Mouse (Mus musculus): ENCODE measurements around the gene Napsa. TPM values are rescaled to one million over a fixed set of nuclear protein-coding genes. Genes with fewer than 3 reads are reported as not detected.

Napsa gene
- 70.0 and 83.8 TPM in 2 replicates for polyA plus RNA-seq (2015; fragmentation: Nextera tagmentation; extraction: Ambion mirVana)

- no peak within 1 kb of the TSS for H3K9ac ChIP-seq (replicated peaks; ENCODE audit: low read length)
- H3K4me3 ChIP-seq (ENCODE audit: low read length), result no peak within 1 kb of the TSS
- peak; percentile 95 for ATAC-seq (ENCODE audit: low FRiP score, low TSS enrichment)
These were observed at the start of gene Napsa for GRCm38 (mm10) chr7:44572213-44572701. Napsa (plus strand) TSS chr7:44572380.

DNA sequence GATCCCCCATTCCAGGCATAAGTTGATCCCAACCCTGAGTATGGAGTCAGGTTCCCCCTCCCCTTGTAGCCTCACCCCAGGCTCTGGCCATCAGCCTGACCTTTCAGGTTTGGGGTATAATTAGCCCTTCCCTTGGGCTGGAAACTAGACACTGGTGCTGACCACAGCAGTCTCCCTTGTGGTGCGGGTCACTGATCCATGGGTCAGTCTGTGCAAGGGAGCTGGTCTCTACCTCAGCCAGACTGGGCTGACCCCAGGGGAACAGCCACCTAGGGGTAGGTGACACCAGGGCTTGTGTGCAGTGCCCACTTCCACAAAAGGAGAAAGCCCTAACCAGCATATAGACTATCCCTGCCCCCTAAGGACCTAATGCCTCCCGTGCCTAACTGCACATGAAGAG lies 49.1 kb upstream of the Napsa start:
- 67% methylated on average over 2 of the region's 2 CpGs for WGBS

More at GRCm38 (mm10) chr7:44572213-44572701, at the start of gene Napsa:
- Histone ChIP-seq H3K27ac (ENCODE audit: low read length) (peak within 1 kb of the TSS; percentile 36; the same call in 1 of the 2 replicates), H3K4me1 (ENCODE audit: insufficient read depth, low read length) (no peaks in the 10 kb centered on the region), H3K36me3 (ENCODE audit: insufficient read depth, low read length) (no peaks in the 10 kb centered on the region), H3K9me3 (ENCODE audit: low read length) (no peaks in the 10 kb centered on the region), H3K4me2 (replicated peaks; ENCODE audit: low read depth, low read length) (no peak within 1 kb of the TSS; the same call in 1 of the 2 replicates), H3K27me3 (ENCODE audit: insufficient read depth, low read length) (no peaks in the 10 kb centered on the region)
- WGBS, result 39% methylated on average over 7 of the region's 7 CpGs

DNA sequence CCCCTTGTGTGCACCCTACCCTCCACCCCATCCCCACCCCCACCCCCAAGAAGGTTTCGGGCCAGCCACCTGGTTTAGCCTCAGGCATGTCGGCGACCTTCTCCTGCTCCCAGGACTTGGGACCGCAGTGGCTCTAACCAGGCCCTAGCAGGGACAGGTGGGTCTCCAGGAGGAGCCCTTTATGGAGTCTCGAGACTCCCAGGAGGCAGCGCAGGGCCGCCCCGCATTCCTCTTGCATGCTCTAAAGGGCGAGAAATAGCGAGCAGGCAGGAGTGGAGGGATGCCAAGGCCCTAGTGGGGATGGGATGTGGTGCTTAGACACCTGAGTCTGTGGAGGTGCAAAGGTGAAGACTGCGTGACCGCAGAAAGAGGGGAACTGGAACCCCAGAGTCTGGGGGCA lies 47.7 kb upstream of the Napsa start, which contains the start of gene Mybpc2:
TSS of gene Mybpc2 (minus strand) at position 155 of the 400 bp plus-strand sequence.
- Histone ChIP-seq H3K9ac (replicated peaks; ENCODE audit: low read length) (peak within 1 kb of the TSS; percentile 33), H3K4me2 (replicated peaks; ENCODE audit: low read depth, low read length) (peak within 1 kb of the TSS; percentile 38), H3K27me3 (ENCODE audit: insufficient read depth, low read length) (peaks cover 23% of the 10 kb centered on the region; the same call in 1 of the 2 replicates), H3K27ac (ENCODE audit: low read length) (no peak within 1 kb of the TSS), H3K4me3 (ENCODE audit: low read length) (peak within 1 kb of the TSS; percentile 10; the same call in 1 of the 2 replicates), H3K4me1 (ENCODE audit: insufficient read depth, low read length) (peaks cover 16% of the 10 kb centered on the region; the same call in 1 of the 2 replicates), H3K9me3 (ENCODE audit: low read length) (no peaks in the 10 kb centered on the region), H3K36me3 (ENCODE audit: insufficient read depth, low read length) (no peaks in the 10 kb centered on the region)
- 30% methylated on average over 12 of the region's 12 CpGs for WGBS
- no peak for ATAC-seq (ENCODE audit: low FRiP score, low TSS enrichment)

More for the DNA sequence above, 49.1 kb upstream of the Napsa start:
- Histone ChIP-seq H3K4me3 (ENCODE audit: low read length) (no peak overlapping the region), H3K4me1 (ENCODE audit: insufficient read depth, low read length) (peaks cover 16% of the 10 kb centered on the region; the same call in 1 of the 2 replicates), H3K27ac (ENCODE audit: low read length) (no peak overlapping the region), H3K9me3 (ENCODE audit: low read length) (no peaks in the 10 kb centered on the region), H3K4me2 (replicated peaks; ENCODE audit: low read depth, low read length) (no peak overlapping the region), H3K9ac (replicated peaks; ENCODE audit: low read length) (no peak overlapping the region), H3K36me3 (ENCODE audit: insufficient read depth, low read length) (no peaks in the 10 kb centered on the region), H3K27me3 (ENCODE audit: insufficient read depth, low read length) (peaks cover 23% of the 10 kb centered on the region; the same call in 1 of the 2 replicates)
- no peak for ATAC-seq (ENCODE audit: low FRiP score, low TSS enrichment)

GRCm38 (mm10) chr7:44525126-44525832 lies 46.9 kb upstream of the Napsa start:
- WGBS, result 15% methylated on average over 22 of the region's 22 CpGs
- Histone ChIP-seq H3K27ac (ENCODE audit: low read length) (no peak overlapping the region), H3K9me3 (ENCODE audit: low read length) (no peaks in the 10 kb centered on the region), H3K9ac (replicated peaks; ENCODE audit: low read length) (peak overlapping the region; percentile 33), H3K27me3 (ENCODE audit: insufficient read depth, low read length) (peaks cover 23% of the 10 kb centered on the region; the same call in 1 of the 2 replicates), H3K4me3 (ENCODE audit: low read length) (peak overlapping the region; percentile 10; the same call in 1 of the 2 replicates), H3K36me3 (ENCODE audit: insufficient read depth, low read length) (no peaks in the 10 kb centered on the region), H3K4me2 (replicated peaks; ENCODE audit: low read depth, low read length) (peak overlapping the region; percentile 38), H3K4me1 (ENCODE audit: insufficient read depth, low read length) (peaks cover 16% of the 10 kb centered on the region; the same call in 1 of the 2 replicates)
- peak; percentile 32; the same call in 1 of the 2 replicates for ATAC-seq (ENCODE audit: low FRiP score, low TSS enrichment)

DNA sequence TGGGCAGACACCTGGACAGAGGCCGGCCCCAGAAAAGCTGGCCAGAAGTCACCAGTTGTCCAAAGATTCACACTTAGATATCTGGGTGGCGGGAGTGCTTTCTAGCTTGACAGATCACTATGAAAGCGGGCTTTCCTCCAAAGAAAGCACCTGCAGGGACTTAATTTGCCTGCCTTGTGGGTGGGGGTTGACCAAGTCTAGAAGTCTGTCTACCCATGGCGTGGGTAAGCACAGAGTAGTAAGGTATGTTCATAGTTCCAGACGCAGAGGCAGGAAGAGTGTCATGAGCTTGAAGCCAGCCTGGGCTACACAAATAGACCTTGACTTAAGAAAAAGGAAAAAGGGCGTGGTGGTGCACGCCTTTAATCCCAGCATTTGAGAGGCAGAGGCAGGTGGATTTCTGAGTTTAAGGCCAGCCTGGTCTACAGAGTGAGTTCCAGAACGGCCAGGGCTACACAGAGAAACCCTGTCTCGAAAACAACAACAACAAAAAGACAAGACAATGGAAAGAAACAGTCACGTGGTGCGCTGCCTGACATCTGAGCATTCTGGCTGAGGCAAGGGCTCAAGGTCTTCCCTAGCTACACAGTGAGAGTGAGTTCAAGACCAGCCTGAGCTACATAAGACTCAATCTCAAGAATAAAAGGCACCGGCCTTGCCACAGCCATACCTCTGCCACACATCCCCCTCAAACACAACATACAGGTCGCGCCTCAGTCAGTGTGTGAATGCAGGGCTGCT lies 45.6 kb upstream of the Napsa start:
- Histone ChIP-seq H3K27me3 (ENCODE audit: insufficient read depth, low read length) (peaks cover 23% of the 10 kb centered on the region; the same call in 1 of the 2 replicates), H3K4me3 (ENCODE audit: low read length) (no peak overlapping the region)
- 85% methylated on average over 14 of the region's 14 CpGs for WGBS

GRCm38 (mm10) chr7:44527483-44528398 lies 44.4 kb upstream of the Napsa start:
- Histone ChIP-seq H3K9me3 (ENCODE audit: low read length) (no peaks in the 10 kb centered on the region), H3K27ac (ENCODE audit: low read length) (0 out of 2 replicates have a peak overlapping the region, but pooled peaks have one; percentile 21), H3K4me1 (ENCODE audit: insufficient read depth, low read length) (peaks cover 16% of the 10 kb centered on the region; the same call in 1 of the 2 replicates), H3K9ac (replicated peaks; ENCODE audit: low read length) (peak overlapping the region; percentile 66), H3K4me3 (ENCODE audit: low read length) (peak overlapping the region; percentile 42), H3K27me3 (ENCODE audit: insufficient read depth, low read length) (peaks cover 18% of the 10 kb centered on the region; the same call in 1 of the 2 replicates), H3K4me2 (replicated peaks; ENCODE audit: low read depth, low read length) (peak overlapping the region; percentile 74), H3K36me3 (ENCODE audit: insufficient read depth, low read length) (no peaks in the 10 kb centered on the region)
- ATAC-seq (ENCODE audit: low FRiP score, low TSS enrichment), result peak; percentile 44; the same call in 1 of the 2 replicates
- WGBS, result 5% methylated on average over 40 of the region's 40 CpGs

More for the DNA sequence above, 45.6 kb upstream of the Napsa start:
- H3K27ac ChIP-seq (ENCODE audit: low read length), result no peak overlapping the region
- H3K36me3 ChIP-seq (ENCODE audit: insufficient read depth, low read length), result no peaks in the 10 kb centered on the region
- H3K9me3 ChIP-seq (ENCODE audit: low read length), result no peaks in the 10 kb centered on the region
- peaks cover 16% of the 10 kb centered on the region; the same call in 1 of the 2 replicates for H3K4me1 ChIP-seq (ENCODE audit: insufficient read depth, low read length)
- no peak for ATAC-seq (ENCODE audit: low FRiP score, low TSS enrichment)
- H3K9ac ChIP-seq (replicated peaks; ENCODE audit: low read length), result no peak overlapping the region
- no peak overlapping the region for H3K4me2 ChIP-seq (replicated peaks; ENCODE audit: low read depth, low read length)

DNA sequence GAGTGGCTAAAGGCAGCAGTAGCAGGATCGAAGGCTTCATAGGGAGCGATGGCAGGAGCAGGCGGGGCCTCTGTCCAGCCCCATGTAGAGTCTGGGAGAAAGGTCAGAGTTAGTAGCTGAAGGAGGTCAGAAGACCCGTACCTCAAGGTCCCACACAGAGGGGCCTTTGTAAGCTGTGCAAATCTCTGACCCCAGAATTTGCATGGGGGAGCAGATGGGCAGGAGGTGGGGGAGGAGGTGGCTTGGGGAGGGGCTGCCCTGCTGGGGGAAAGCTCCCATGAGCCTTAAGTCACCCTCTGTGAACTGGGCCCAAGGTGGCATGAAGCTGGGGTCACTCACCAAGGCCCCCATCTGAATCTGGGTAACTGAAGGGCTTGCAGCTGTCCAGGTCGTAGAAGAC lies 42.7 kb upstream of the Napsa start:
- ATAC-seq (ENCODE audit: low FRiP score, low TSS enrichment), result no peak
- Histone ChIP-seq H3K27me3 (ENCODE audit: insufficient read depth, low read length) (peaks cover 3% of the 10 kb centered on the region; the same call in 1 of the 2 replicates), H3K9ac (replicated peaks; ENCODE audit: low read length) (no peak overlapping the region), H3K4me2 (replicated peaks; ENCODE audit: low read depth, low read length) (no peak overlapping the region), H3K27ac (ENCODE audit: low read length) (no peak overlapping the region), H3K9me3 (ENCODE audit: low read length) (no peaks in the 10 kb centered on the region), H3K4me1 (ENCODE audit: insufficient read depth, low read length) (peaks cover 16% of the 10 kb centered on the region; the same call in 1 of the 2 replicates), H3K36me3 (ENCODE audit: insufficient read depth, low read length) (peaks cover 9% of the 10 kb centered on the region), H3K4me3 (ENCODE audit: low read length) (no peak overlapping the region)
- 75% methylated on average over 5 of the region's 5 CpGs for WGBS

GRCm38 (mm10) chr7:44530507-44530906 lies 41.7 kb upstream of the Napsa start:
- Histone ChIP-seq H3K9ac (replicated peaks; ENCODE audit: low read length) (no peak overlapping the region), H3K9me3 (ENCODE audit: low read length) (no peaks in the 10 kb centered on the region), H3K27me3 (ENCODE audit: insufficient read depth, low read length) (no peaks in the 10 kb centered on the region), H3K36me3 (ENCODE audit: insufficient read depth, low read length) (peaks cover 18% of the 10 kb centered on the region), H3K4me2 (replicated peaks; ENCODE audit: low read depth, low read length) (no peak overlapping the region), H3K4me1 (ENCODE audit: insufficient read depth, low read length) (0 out of 2 replicates have a peak, but pooled peaks cover 6% of the 10 kb centered on the region), H3K27ac (ENCODE audit: low read length) (no peak overlapping the region), H3K4me3 (ENCODE audit: low read length) (no peak overlapping the region)
- no peak for ATAC-seq (ENCODE audit: low FRiP score, low TSS enrichment)
- WGBS, result 80% methylated on average over 3 of the region's 3 CpGs
